Mouse (Mus musculus) liver, embryonic 13.5 days (tissue): ENCODE measurements around the gene Il33. TPM values are rescaled to one million over a fixed set of nuclear protein-coding genes. Genes with fewer than 3 reads are reported as not detected.

ENCODE experiments used
- ATAC-seq: fragments of 200-750 bp; cut with Nextera tagmentation; 2 replicates; pipeline ENCODE4 v1.8.0; 2017; ENCODE audit warnings: low read depth, mild to moderate bottlenecking, moderate number of reproducible peaks, moderate library complexity
- DNase-seq: peaks from one replicate; pipeline ENCODE4 v3.0.0; 2022
- H3K27ac ChIP-seq: fragments of 300-500 bp; sonication (generic); 2 replicates; pipeline ENCODE4 v1.5.1; 2015; ENCODE audit warnings: moderate library complexity, mild to moderate bottlenecking, inconsistent platforms
- H3K27me3 ChIP-seq: fragments of 300-500 bp; sonication (generic); 2 replicates; pipeline ENCODE4 v1.6.1; 2015; ENCODE audit warnings: mild to moderate bottlenecking, inconsistent platforms
- H3K36me3 ChIP-seq: fragments of 300-500 bp; sonication (generic); 2 replicates; pipeline ENCODE4 v1.6.1; 2015; ENCODE audit warnings: mild to moderate bottlenecking, inconsistent platforms
- H3K4me1 ChIP-seq: fragments of 300-500 bp; sonication (generic); replicated peaks from 2 replicates; pipeline ENCODE4 v1.6.1; 2015; ENCODE audit warnings: inconsistent platforms
- H3K4me2 ChIP-seq: fragments of 300-500 bp; sonication (generic); 2 replicates; pipeline ENCODE4 v1.6.1; 2015; ENCODE audit warnings: inconsistent platforms, mild to moderate bottlenecking, moderate library complexity
- H3K4me3 ChIP-seq: fragments of 300-500 bp; sonication (generic); replicated peaks from 2 replicates; pipeline ENCODE4 v1.5.1; 2015; ENCODE audit warnings: mild to moderate bottlenecking, inconsistent platforms
- H3K9ac ChIP-seq: fragments of 300-500 bp; sonication (generic); 2 replicates; pipeline ENCODE4 v1.6.1; 2015; ENCODE audit warnings: mild to moderate bottlenecking, inconsistent platforms
- H3K9me3 ChIP-seq: fragments of 300-500 bp; sonication (generic); replicated peaks from 2 replicates; pipeline ENCODE4 v1.6.1; 2016; ENCODE audit warnings: inconsistent platforms
- WGBS: fragments of 180-500 bp; shearing (Covaris S2); methylation state at CpG from one replicate; pipeline ENCODE4 v1.1.7; 2015; ENCODE audit not compliant: insufficient replicate concordance; 5-methylcytosine and 5-hydroxymethylcytosine counted together
- polyA plus RNA-seq: library from polyadenylated mRNA; unstranded; fragments of >200 nt; fragmentation: Nextera tagmentation; extraction: Ambion mirVana; gene quantifications from 2 replicates; pipeline ENCODE4 v1.2.1, GENCODE M21; 2015

The Il33 gene
- polyA plus RNA-seq, result 0.93 and 1.8 TPM in 2 replicates

- 46% methylated on average over 10 of the region's 10 CpGs for WGBS
- H3K4me1 ChIP-seq, result no peaks in the 10 kb centered on the region
- H3K4me2 ChIP-seq, result no peak within 1 kb of the TSS
- no peaks in the 10 kb centered on the region for H3K36me3 ChIP-seq
- H3K27me3 ChIP-seq, result no peaks in the 10 kb centered on the region
- DNase-seq (no peak), ATAC-seq (no peak)
- no peak within 1 kb of the TSS for H3K9ac ChIP-seq
- H3K9me3 ChIP-seq, result no peaks in the 10 kb centered on the region
- H3K4me3 ChIP-seq, result no peak within 1 kb of the TSS
- no peak within 1 kb of the TSS for H3K27ac ChIP-seq
These were observed at the start of gene Il33 for GRCm38 (mm10) chr19:29924638-29925258. Il33 (plus strand) TSS chr19:29925114.

DNA sequence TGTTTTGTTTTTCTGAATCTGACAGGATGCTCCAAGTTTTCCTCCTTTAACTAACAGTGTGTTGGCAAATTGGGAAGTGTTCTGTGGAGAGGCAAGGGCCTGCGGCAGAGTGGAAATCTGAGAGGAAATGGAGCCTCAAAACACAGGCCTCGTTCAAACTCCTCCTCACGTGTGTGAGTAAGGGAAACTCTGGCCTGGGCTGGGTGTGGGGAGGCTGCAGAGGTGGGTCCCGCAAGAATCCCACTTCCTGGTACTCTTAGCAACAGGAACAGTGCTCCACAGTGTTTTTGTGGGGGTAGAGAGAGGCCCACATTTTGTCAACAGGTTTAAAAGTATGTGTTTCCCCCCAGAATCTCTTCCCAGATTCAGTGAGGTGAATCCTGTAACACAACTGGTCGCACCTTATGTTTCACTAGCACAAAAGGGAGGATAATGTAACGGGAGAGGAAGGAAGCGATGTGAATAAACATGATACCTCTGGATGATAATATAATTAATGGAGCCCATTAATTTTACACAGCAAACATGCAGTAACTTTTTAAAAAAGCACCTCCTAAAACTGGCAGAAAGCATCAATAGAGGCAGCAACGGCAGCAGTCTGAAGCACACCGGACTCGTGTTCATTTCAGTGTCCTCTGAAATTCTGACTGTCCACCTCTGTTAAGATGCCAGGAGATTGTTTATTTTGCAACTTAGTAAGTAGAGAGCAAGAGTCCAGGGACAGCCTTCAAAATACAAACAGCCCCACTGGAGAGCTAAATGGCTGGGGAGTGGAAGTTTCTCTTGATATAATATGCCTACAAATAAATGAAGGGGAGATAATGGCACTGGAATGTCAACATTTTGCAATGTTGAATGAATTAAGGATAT lies 47.3 kb upstream of the Il33 start:
- H3K4me2 ChIP-seq, result no peak overlapping the region
- no peaks in the 10 kb centered on the region for H3K36me3 ChIP-seq
- 0 out of 2 replicates have a peak, but pooled peaks cover 3% of the 10 kb centered on the region for H3K27me3 ChIP-seq
- H3K4me1 ChIP-seq, result no peaks in the 10 kb centered on the region
- no peak overlapping the region for H3K27ac ChIP-seq
- no peaks in the 10 kb centered on the region for H3K9me3 ChIP-seq
- WGBS, result 55% methylated on average over 10 of the region's 10 CpGs
- no peak for DNase-seq
- ATAC-seq, result no peak
- no peak overlapping the region for H3K4me3 ChIP-seq
- no peak overlapping the region for H3K9ac ChIP-seq

DNA sequence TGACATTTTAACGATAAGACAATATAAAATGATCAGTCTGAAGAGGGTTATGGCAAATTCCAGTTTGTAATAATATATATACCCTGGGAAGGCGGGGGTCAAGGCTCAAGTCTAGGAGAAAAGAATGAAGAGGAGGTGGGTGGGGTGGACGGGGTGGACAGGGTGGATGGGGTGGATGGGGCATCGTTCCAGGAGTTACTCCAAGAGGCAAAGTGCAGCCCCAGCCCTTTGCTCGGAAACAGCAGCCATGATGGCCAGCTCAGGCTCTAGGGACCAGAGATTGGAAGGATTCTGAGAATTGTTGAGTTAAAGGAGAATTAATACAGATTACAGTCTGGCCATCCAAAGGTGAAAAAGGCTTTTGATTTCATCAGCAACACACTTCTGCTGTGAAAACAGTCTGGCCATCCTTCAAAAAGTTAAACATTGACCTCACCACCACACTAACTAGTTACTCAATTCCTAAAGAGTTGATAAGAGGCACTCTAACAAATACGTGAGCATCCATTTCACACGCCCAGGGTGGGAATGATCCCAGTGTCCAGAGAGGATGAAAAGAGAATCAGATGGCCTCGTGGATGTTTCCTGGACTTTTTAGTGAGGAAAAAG lies 45.9 kb upstream of the Il33 start:
- H3K27ac ChIP-seq, result no peak overlapping the region
- H3K27me3 ChIP-seq, result 0 out of 2 replicates have a peak, but pooled peaks cover 3% of the 10 kb centered on the region
- no peak for ATAC-seq
- no peak for DNase-seq
- H3K4me1 ChIP-seq, result no peaks in the 10 kb centered on the region
- no peak overlapping the region for H3K4me2 ChIP-seq
- 53% methylated on average over 8 of the region's 8 CpGs for WGBS
- no peak overlapping the region for H3K4me3 ChIP-seq
- no peaks in the 10 kb centered on the region for H3K36me3 ChIP-seq
- H3K9me3 ChIP-seq, result no peaks in the 10 kb centered on the region
- no peak overlapping the region for H3K9ac ChIP-seq

DNA sequence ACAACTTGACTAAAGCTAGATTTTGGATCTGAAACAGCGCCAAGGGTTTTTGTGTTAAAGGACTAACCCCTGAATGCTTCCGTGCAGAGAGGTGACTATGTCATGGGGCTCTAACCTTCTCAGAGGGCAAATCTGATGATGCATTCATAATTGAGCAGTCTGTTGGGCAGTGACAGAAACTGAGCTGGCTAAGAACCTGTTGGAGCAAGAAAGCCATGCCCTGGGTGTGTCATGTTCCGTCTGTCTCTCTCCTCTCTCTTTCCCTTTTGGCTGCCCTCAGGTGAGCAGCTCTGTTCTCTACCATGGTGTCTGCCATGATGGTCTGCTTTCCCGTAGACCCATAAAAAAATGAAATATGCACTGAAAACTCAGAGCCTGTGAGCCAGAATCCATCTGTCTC lies 44.0 kb upstream of the Il33 start:
- no peak for ATAC-seq
- no peak for DNase-seq
- Histone ChIP-seq H3K27me3 (0 out of 2 replicates have a peak, but pooled peaks cover 3% of the 10 kb centered on the region), H3K4me3 (no peak overlapping the region), H3K36me3 (no peaks in the 10 kb centered on the region), H3K9ac (no peak overlapping the region), H3K4me1 (no peaks in the 10 kb centered on the region), H3K27ac (no peak overlapping the region), H3K4me2 (no peak overlapping the region), H3K9me3 (no peaks in the 10 kb centered on the region)
- WGBS, result 69% methylated on average over 4 of the region's 4 CpGs

- H3K4me1 ChIP-seq, result no peaks in the 10 kb centered on the region
- no peaks in the 10 kb centered on the region for H3K9me3 ChIP-seq
- 67% methylated on average over 3 of the region's 3 CpGs for WGBS
- H3K4me3 ChIP-seq, result no peak overlapping the region
- no peak overlapping the region for H3K27ac ChIP-seq
- no peak overlapping the region for H3K4me2 ChIP-seq
- H3K27me3 ChIP-seq, result no peaks in the 10 kb centered on the region
- H3K9ac ChIP-seq, result no peak overlapping the region
- no peaks in the 10 kb centered on the region for H3K36me3 ChIP-seq
- ATAC-seq (no peak), DNase-seq (no peak)
These were observed 42.2 kb upstream of the Il33 start for GRCm38 (mm10) chr19:29882696-29883095.

DNA sequence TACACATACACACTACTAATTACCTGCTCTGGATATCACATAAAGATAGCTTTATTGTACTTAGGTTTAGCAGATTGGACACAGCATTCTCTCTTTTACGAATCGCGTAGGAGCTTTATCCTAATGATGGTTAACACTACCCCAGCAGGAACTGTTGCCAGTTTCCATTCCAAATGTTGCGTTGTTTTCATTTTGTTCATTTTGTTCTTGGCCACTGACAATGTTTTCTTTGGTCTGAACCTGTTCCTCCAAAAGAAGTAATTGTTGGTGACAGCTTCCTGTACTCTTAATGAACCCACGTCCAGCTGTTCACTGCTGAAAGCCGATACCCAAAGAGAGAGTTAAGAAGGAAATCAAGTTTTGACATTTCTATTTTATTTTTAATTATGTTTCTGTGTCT lies 39.4 kb upstream of the Il33 start:
- Histone ChIP-seq H3K9ac (no peak overlapping the region), H3K4me3 (no peak overlapping the region), H3K27ac (no peak overlapping the region), H3K4me1 (no peaks in the 10 kb centered on the region), H3K4me2 (no peak overlapping the region), H3K9me3 (no peaks in the 10 kb centered on the region), H3K36me3 (no peaks in the 10 kb centered on the region), H3K27me3 (no peaks in the 10 kb centered on the region)
- WGBS, result 81% methylated on average over 6 of the region's 6 CpGs
- ATAC-seq (no peak), DNase-seq (no peak)

DNA sequence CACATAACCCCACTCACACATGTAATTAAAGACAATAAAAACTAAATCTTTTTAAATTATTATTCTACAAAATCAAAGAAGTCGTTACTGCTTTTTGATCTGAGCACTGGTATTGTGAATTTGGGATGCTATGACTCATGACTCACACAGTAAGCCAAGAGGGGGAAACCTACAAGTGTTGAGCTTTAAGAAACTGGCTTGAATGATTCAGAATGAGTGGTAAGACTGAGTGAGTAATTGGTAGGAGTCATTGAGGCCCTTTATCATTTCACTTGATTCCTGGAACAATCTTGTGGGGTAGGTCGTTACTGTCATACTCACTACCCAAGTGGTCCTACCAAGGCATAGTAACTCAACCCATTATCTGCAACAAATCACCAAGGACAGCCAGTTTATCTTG lies 37.4 kb upstream of the Il33 start:
- Histone ChIP-seq H3K4me2 (no peak overlapping the region), H3K4me1 (no peaks in the 10 kb centered on the region), H3K4me3 (no peak overlapping the region), H3K9me3 (no peaks in the 10 kb centered on the region), H3K27ac (no peak overlapping the region), H3K36me3 (no peaks in the 10 kb centered on the region), H3K27me3 (no peaks in the 10 kb centered on the region), H3K9ac (no peak overlapping the region)
- no peak for ATAC-seq
- WGBS, result 73% methylated on average over 2 of the region's 2 CpGs
- DNase-seq, result no peak

DNA sequence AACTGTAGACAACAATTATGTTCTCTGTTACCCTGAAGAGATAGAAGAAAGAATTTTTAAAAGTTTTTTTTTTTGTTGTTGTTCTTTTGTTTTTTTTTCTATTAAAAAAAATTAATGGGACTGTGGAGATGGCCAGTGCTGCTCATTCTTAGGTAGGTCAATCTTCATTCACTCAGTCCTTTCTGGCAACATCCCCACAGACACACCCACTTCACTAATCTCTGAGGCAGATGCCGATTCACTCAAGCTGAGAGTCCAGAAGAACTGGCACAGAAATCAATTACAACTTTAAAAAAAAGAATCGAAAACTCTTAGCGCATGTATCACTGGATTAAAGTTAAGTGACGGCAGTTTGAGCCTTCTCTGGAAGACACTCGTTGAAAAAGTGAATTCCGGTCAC lies 36.0 kb upstream of the Il33 start:
- H3K36me3 ChIP-seq, result no peaks in the 10 kb centered on the region
- DNase-seq (no peak), ATAC-seq (no peak)
- H3K9ac ChIP-seq, result no peak overlapping the region
- H3K27me3 ChIP-seq, result no peaks in the 10 kb centered on the region
- no peaks in the 10 kb centered on the region for H3K9me3 ChIP-seq
- H3K4me1 ChIP-seq, result no peaks in the 10 kb centered on the region
- no peak overlapping the region for H3K4me3 ChIP-seq
- WGBS, result 70% methylated on average over 6 of the region's 6 CpGs
- no peak overlapping the region for H3K4me2 ChIP-seq
- no peak overlapping the region for H3K27ac ChIP-seq

- Histone ChIP-seq H3K4me2 (no peak overlapping the region), H3K9ac (no peak overlapping the region), H3K9me3 (no peaks in the 10 kb centered on the region), H3K27me3 (no peaks in the 10 kb centered on the region), H3K27ac (no peak overlapping the region), H3K4me1 (no peaks in the 10 kb centered on the region), H3K4me3 (no peak overlapping the region), H3K36me3 (no peaks in the 10 kb centered on the region)
- DNase-seq, result no peak
- 51% methylated on average over 4 of the region's 4 CpGs for WGBS
- no peak for ATAC-seq
These were observed 32.9 kb upstream of the Il33 start for GRCm38 (mm10) chr19:29891981-29892380.

GRCm38 (mm10) chr19:29892786-29893185 lies 32.1 kb upstream of the Il33 start:
- Histone ChIP-seq H3K27me3 (no peaks in the 10 kb centered on the region), H3K4me2 (no peak overlapping the region), H3K4me1 (no peaks in the 10 kb centered on the region), H3K9ac (no peak overlapping the region), H3K9me3 (no peaks in the 10 kb centered on the region), H3K36me3 (no peaks in the 10 kb centered on the region), H3K4me3 (no peak overlapping the region), H3K27ac (no peak overlapping the region)
- no peak for ATAC-seq
- DNase-seq, result no peak
- 44% methylated on average over 6 of the region's 6 CpGs for WGBS

GRCm38 (mm10) chr19:29893718-29894273 lies 31.1 kb upstream of the Il33 start:
- no peak for DNase-seq
- no peak for ATAC-seq
- no peak overlapping the region for H3K4me2 ChIP-seq
- no peak overlapping the region for H3K4me3 ChIP-seq
- no peaks in the 10 kb centered on the region for H3K9me3 ChIP-seq
- H3K9ac ChIP-seq, result no peak overlapping the region
- no peaks in the 10 kb centered on the region for H3K27me3 ChIP-seq
- no peaks in the 10 kb centered on the region for H3K36me3 ChIP-seq
- no peak overlapping the region for H3K27ac ChIP-seq
- 71% methylated on average over 4 of the region's 4 CpGs for WGBS
- no peaks in the 10 kb centered on the region for H3K4me1 ChIP-seq
